In genomic region chr4:105771626-105772025, GRCm38 (mm10) we compare ENCODE assay signal across 30 mouse cellular contexts. TPM values are rescaled to one million over a fixed set of nuclear protein-coding genes. Genes with fewer than 3 reads are reported as not detected.
"Had no signal": no experiment of that assay in that cellular context is flagged by ENCODE, and none has a peak within 500 bp of the region (broad histone marks: within the 10 kb centered on the region; RNA-seq: fewer than 3 reads in every experiment).

No protein-coding gene starts in this region.

- ATAC-seq: liver, embryonic 12.5 days; midbrain, embryonic 13.5 days; midbrain, embryonic 16.5 days had no signal

- H3K4me3 ChIP-seq: limb, embryonic 13.5 days; liver, embryonic 12.5 days; liver, embryonic 15.5 days; lung, embryonic 15.5 days; megakaryocyte, embryonic 14.5 days; midbrain, embryonic 10.5 days; midbrain, embryonic 13.5 days; myocyte; neural tube, embryonic 13.5 days had no signal

- H3K9me3 ChIP-seq: limb, embryonic 13.5 days; liver, embryonic 12.5 days; liver, embryonic 15.5 days; lung, embryonic 15.5 days; megakaryocyte, embryonic 14.5 days; midbrain, embryonic 10.5 days; midbrain, embryonic 13.5 days; neural tube, embryonic 13.5 days had no signal

- H3K27ac ChIP-seq: limb, embryonic 13.5 days; liver, embryonic 12.5 days; liver, embryonic 15.5 days; lung, embryonic 15.5 days; midbrain, embryonic 10.5 days; midbrain, embryonic 13.5 days; neural tube, embryonic 13.5 days had no signal

- DNase-seq: kidney, adult 9 months; kidney, postnatal 14 days; kidney, postnatal 4 days; liver; lung, adult 18-20 months; lung, postnatal 10 days; lung, postnatal 36 days; thymus, adult 18-20 months; thymus, postnatal 36 days had no signal

- H3K4me2 ChIP-seq: limb, embryonic 13.5 days; liver, embryonic 12.5 days; liver, embryonic 15.5 days; lung, embryonic 15.5 days; midbrain, embryonic 13.5 days; neural tube, embryonic 13.5 days had no signal

- H3K27me3 ChIP-seq: limb, embryonic 13.5 days; liver, embryonic 12.5 days; liver, embryonic 15.5 days; lung, embryonic 15.5 days; midbrain, embryonic 13.5 days; neural tube, embryonic 13.5 days had no signal

- H3K36me3 ChIP-seq: limb, embryonic 13.5 days; liver, embryonic 12.5 days; liver, embryonic 15.5 days; lung, embryonic 15.5 days; midbrain, embryonic 10.5 days; midbrain, embryonic 13.5 days; neural tube, embryonic 13.5 days had no signal

- H3K9ac ChIP-seq: limb, embryonic 13.5 days; liver, embryonic 12.5 days; liver, embryonic 15.5 days; lung, embryonic 15.5 days; midbrain, embryonic 13.5 days; neural tube, embryonic 13.5 days had no signal

- H3K4me1 ChIP-seq: limb, embryonic 13.5 days; liver, embryonic 12.5 days; liver, embryonic 15.5 days; lung, embryonic 15.5 days; megakaryocyte, embryonic 14.5 days; midbrain, embryonic 10.5 days; midbrain, embryonic 13.5 days; neural tube, embryonic 13.5 days had no signal

RNA-seq across cellular contexts. Expression of gene Gm12728, which starts 18.0 kb away (rescaled TPM):
- total RNA-seq: layer of hippocampus, adult 18-20 months; layer of hippocampus, postnatal 14 days; left cerebral cortex, postnatal 36 days; monocyte, adult 5-6 weeks; neutrophil, adult 5-6 weeks had no signal
- polyA plus RNA-seq: kidney, embryonic 16.5 days; liver, embryonic 15.5 days; lung, embryonic 15.5 days; midbrain, embryonic 10.5 days; midbrain, embryonic 13.5 days; midbrain, embryonic 16.5 days; myocyte; neural tube, embryonic 13.5 days; small intestine, adult 2 months; spleen, adult 2 months; stomach, embryonic 16.5 days; testis, adult 2 months; urinary bladder, adult 2 months had no signal
